Mouse (Mus musculus) embryo, embryonic 9.5 days (tissue): ENCODE measurements around the gene Pds5a.
A peak's percentile ranks its signal among the peaks of the same experiment; 100 is the strongest.
"Not testable (repeated sequence)": the region's sequence is repeated elsewhere in the genome, so short reads cannot be mapped to it uniquely, and the experiment has no call there.

Source experiments
- DNase-seq: peaks from one replicate; pipeline ENCODE4 v3.0.0-alpha.2; 2017; ENCODE audit errors: extremely low spot score

The Pds5a gene

DNA sequence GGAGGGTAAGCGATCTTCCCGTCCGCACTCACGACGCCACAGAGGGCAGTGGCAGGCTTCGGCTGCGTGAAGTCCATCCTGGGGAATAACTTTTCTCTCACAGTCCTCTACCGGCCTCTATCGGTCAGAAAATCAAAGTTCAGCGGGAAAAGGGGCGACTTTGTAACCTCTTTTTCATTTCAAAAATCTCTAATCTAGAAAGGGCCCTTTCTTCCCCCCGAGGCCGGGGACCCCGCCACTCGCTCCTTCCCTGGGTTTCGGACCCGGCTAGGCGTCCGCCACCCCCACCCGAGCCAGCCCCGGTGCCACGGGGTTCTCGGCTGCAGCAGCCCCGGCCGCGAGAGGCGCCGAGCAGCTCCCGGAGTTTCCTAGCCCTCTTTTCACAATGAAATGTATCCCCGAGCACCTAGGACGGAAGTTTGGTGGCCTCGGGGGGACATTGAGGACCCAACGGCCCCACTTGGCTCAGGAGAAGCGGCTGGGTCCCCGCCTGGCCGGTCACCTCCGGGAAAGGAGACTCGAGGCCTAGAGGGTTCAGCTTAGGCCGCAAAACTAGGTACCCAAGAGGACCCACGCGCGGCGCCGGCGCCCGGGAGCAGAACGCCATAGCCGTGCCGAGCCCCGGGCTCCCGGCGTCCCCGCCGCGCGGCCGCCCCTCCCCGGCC is 1.1 kb downstream of the Pds5a start:
- DNase-seq, result peak; percentile 81

DNA sequence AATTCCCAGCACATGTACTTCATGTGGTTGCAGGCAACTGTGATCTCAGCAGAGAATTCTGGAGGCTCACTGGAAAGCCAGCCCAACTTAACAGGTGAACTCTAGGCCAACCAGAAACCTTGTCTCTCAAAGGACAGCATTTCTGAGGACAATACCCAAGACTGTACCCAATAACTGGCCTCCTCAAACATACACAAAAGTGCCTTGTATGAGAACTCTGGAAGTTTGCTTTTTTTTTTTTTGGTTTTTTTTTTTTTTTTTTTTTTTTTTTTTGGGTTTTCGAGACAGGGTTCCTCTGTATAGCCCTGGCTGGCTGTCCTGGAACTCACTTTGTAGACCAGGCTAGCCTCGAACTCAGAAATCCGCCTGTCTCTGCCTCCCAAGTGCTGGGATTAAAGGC is 4.0 kb downstream of the Pds5a start:
- not testable (repeated sequence) for DNase-seq

DNA sequence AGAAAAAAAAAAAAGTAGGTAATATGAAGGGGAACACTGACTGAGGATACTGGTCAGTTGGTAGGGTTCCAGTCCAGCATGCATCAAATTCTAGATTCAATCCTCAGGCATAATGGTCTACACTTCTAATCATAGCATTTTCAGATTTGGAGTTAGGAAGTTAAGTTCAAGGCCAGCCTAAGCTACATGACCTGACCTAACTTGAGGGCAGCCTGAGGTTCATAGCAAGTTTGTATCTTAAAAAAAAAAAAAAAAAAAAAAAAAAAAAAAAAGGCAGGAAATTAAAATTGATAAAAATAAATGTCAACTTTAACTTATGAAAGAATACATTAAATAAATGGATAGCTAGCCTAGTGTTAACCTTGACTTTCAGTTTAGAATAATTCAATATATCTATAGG is 5.1 kb downstream of the Pds5a start:
- no peak for DNase-seq

DNA sequence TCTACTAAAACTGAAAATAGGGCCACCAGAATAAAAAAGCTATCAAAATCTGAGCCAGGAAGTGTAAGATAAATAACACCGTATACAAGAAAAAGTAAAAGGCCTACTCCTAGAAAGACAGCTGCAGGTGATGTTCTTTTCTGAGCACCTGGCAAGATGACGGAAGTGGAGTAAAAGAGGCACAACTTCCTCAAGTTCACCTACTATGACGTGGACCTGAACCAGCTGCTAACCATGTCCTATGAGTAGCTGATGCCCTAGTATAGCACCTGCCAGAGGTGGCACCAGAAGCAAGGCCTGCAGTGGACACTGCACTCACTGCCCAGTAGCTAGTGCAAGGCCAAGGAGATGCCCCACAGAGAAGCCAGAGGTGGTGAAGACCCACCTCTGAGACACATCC is 9.3 kb downstream of the Pds5a start:
- DNase-seq, result no peak

DNA sequence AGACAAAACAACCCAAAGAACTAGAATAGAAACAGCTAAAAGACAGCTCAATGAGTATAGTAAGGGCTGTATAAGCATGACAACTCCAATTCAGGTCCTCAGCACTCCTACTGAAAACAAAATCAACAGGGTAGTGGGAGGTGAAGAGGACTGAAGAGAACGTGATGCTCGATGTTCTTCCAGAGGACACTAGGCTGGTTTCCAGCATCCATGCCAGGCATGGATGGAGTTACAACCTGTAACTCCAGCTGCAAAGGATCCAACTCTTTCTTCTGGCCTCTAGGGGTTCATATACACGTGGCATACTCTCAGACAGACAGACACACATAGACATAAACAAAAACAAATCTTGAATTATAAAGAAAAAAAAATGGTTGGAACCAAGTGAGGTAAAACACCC is 11.3 kb downstream of the Pds5a start:
- no peak for DNase-seq

DNA sequence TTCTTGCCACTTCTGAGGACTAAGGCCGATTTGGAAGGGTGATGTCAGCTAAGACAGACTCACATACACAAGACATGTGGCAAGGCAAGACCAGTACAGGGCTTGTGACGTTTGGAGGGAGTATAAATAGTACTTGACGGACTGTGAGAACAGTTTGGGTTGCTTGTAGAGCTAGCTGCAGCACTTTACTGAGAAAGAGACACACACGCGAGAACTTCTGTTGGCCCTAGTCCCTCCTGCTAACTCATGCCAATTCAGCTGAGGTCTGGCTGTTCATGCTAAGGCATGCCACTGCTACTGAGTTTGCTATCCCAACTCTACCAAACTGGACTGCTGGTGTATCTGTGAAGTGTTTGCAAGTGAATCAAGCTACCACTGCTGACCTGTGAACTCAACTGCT is 19.2 kb downstream of the Pds5a start:
- DNase-seq, result no peak

DNA sequence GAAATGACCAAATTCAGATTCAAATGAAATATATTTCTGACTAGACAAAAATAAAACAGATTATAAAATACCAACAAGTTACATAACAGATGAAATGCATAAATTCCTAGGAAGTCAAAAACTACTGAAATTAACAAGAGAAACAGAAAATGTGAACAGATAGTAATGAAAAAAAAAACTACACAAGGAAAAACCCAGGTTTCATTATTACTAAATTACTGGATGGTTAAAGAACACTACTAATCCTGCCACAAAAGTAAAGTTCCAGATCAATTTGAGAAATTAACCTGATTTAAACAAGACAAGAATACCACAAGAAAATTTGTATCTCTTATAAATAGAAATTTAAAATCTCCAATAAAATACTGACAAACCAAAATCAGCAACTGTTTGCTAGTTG is 25.9 kb downstream of the Pds5a start:
- no peak for DNase-seq

DNA sequence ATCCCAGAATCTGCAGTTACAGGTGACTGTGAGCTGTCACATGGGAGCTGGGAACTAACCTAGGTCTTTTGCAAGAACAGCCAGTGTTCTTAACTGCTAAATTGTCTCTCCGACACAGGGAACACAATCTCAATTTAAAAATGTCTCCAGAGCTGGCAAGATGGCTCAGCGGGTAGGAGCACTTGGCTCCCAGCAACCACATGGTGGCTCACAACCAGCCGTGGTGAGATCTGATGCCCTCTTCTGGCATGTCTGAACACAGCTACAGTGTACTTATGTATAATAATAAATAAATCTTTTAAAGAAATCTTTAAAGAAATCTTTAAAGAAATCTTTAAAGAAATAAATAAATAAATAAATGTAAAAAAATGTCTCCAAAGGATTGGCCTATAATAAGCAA is 30.4 kb downstream of the Pds5a start:
- DNase-seq, result no peak

DNA sequence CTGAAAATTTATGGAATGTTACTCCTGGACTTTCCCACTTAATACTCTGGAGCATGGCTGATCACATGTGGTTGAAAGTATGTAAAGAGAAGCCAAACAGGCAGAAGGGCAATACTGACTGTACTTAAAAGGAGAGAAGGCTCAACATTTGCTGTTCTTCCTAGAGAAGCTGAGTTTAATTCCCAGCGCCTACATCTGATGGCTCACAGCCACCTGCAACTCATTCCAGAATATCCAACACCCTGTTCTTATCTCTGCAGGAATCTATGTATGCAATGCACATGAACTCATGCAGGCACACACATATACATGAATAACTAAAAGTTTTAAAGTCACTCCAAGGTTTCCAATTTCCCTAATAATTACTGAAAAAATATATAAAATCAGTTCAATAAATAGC is 32.7 kb downstream of the Pds5a start:
- no peak for DNase-seq

DNA sequence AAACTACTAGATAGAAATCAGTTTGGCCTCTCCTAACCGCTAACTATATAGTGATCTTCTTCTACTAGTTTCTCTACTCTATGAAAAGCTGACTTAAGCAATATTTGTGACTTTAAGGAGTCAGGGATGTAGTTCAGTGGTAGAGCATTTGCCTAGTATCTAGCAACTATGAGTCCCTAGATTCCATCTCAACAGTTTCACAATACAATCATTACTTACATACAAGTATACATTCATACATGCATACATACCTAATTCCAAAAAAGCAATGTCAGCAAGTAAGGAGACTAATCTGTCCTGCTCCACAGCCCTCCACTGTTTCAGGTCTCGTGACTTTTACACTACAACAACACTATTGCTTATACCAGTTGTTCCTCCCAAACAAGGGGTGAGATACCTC is 36.1 kb downstream of the Pds5a start:
- no peak for DNase-seq

DNA sequence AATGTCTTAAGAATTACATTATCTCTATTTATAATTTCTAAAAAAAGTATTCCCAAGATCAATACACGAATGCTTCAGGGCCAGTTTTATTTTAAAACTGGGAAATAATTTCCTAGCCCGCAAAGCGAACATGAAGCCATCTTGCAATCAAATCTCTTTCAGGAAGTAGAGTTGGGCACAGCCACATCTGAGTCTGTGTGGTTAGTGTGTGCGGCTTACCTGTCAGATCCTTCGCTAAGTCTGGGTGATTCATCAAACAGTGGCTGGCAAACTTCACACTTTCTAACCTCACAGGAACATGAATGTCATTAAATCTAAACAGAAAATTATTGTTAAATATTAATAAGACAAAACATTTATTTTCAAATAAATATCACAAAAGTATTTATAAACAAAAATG is 44.3 kb downstream of the Pds5a start:
- no peak for DNase-seq

DNA sequence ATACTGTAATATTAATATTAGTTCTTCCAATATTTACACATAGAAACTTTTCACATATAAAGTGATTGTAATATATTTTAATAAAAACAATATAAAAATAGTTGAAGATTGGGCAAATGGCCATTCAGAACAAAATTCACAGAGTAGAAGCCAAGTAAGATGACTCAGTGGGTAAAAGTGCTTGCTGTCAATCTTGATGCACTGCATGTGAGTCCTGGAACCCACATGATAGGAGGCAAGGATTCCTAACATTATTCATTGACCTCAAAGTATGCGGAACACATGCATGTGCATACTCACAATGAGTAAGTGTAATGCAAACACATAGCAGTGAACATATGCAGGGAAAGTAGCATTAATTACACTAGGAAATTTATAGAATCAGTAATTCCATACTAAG is 59.2 kb downstream of the Pds5a start:
- DNase-seq, result no peak

DNA sequence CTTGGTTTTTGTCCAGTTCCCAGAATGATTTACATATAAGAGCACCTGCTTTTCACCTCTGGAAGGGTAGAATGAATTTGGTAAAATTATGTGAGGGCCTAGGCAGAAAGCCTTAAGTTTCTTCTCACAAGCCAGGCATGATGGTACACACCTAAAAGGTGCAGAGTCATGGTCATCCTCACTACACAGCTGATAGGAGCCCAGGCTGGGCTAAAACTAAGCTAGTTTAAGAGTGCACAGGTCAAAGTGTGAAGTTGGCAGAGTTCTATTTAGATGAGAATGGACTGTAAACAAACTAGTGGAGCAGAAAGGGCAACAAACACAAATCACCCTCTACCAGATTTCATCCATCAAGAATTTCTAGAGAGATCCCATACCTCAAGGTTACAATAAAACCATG is 73.7 kb downstream of the Pds5a start:
- DNase-seq, result no peak

DNA sequence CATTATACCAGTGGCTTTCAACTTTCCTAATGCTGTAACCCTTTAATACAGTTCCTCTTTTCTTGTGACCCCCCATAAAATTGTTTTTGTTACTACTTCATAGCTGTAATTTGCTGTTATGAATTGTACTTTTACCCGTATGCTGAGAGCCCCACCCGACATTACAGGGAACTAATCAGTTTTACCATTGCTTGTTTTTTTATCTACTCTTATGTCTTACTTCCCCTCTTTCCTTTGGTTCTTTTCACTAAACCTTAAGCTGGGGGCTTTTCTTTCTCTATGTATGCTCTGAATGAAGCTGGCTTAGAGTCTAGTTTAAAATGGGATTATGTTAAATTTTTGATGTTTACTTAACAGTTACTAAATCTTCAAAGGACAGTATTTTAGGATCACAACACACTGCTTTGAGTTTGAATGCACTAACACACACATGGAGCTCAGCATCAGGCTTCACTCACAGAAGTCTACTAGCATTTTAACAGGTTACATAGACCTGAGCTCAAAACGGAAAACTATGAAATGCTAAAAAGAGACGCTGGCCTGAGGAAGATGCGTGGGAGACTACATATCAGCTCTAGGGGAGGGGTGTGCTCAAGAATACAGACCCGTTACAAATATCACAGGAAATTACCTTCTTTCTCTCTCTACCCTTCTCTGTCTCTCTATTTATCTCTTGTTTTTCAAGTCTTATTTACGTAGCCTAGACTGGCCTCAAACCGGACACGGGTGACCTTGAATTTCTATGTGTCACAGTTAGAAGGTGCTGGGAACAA is 84.7 kb downstream of the Pds5a start:
- DNase-seq, result no peak

DNA sequence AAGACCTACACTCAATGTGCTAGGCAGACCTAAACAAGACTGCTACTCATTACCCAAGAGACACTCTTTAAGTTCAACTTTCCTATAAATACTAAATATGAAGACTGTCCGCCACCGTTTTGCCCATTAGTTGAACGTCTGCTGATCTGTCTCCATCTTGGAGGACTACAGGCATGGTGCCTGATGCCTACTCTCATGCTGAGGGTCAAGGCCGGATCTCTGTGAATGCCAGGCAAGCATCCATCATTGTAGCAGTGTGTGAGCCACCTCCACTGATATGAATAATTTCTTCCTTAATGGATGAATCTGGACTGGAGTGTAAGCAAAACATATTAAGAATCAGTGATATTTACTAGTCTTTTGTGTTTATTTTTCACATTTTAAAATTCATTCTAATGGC is 87.5 kb downstream of the Pds5a start:
- no peak for DNase-seq

DNA sequence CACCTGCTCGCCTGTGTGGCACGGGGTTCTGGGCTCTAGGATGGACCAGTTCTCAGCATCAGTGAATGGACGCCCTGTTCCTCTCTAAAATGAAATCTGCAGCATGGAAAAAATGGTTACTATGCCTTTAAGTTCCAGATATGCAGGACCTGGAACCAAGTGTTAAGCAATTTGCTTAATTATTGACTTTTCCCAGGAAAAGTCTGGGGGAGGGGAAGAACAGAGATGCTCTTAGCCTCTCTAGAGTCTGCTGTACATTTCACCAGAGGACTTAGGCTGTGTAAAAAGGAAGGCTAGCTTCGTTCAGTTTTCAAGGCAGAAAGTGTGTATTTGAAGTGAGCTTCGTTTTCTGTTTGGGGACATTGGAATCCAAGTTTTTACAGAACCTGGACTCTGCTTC is 88.3 kb downstream of the Pds5a start:
- no peak for DNase-seq

DNA sequence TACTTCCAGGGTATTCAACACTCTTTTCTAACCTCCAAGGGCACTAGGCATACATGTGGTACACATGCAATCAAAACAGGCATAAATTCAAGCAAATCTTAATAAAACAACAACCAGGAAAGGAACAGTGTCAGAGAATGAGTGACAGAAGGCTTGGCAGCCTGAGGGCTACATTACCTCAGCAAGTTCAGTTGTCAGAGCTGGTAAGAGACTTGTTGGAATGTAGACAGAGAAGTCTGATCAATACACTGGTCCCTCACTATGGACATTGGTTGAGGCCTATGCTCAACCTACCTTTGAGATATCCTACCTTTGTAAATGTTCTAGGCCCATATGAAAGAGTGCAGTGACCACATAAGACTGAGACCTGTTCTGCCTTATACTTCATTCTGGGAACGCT is 91.3 kb downstream of the Pds5a start:
- no peak for DNase-seq

DNA sequence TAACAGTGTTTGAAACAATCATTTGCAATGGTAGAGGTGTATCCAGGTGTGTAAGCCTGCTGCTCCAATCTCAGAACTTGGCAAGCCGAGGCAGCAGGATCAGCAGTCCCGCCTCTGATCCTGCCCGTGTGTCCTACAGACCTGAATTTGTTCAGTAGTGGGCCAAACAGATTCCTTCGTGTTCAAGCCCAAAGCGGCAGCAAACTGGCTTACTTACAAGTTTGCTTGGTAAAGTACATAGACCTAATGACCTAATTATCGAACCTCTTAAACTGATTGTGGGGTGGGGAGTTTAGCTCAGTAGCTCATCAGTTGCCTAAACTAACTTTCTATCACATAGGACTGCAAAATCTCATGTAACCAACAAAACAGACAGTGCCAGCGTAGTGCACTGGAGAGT is 98.4 kb downstream of the Pds5a start:
- no peak for DNase-seq

DNA sequence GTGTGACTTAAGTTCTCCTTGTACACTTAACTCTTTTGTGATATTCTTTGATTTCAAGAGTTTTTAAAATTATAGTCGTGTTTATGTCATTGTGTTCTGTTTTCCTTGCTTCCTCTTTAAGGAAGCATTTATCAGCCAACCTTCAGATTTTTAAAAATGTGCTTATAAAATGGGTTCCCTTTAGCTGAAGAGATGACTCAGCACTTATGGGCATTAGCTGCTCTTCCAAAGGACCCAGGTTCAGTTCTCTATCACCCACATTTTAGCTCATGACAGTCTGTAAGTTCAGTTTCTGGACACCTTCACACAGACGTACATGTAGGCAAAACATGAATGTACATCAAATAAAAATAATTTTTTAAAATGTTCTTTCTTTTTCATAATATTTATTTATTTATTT is 105.7 kb downstream of the Pds5a start:
- no peak for DNase-seq

DNA sequence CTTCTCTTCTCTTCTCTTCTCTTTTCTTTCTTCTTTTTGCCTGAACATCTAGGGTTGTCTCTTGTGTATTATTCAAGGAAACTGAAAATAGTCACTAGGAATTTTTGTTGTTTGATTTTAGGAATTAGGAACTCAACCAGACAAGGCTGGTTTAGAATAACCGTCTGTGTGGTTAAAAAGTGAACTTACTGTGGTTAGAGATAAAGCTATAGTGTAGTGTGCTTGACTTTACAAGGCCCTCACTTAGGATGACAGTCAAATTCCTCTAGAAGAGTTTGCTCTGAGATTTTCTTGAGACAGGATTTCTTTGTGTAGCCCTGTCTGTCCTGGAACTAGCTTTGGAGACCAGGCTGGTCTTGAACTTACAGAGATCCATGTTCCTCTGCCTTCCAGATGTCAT is 107.9 kb downstream of the Pds5a start:
- DNase-seq, result no peak

DNA sequence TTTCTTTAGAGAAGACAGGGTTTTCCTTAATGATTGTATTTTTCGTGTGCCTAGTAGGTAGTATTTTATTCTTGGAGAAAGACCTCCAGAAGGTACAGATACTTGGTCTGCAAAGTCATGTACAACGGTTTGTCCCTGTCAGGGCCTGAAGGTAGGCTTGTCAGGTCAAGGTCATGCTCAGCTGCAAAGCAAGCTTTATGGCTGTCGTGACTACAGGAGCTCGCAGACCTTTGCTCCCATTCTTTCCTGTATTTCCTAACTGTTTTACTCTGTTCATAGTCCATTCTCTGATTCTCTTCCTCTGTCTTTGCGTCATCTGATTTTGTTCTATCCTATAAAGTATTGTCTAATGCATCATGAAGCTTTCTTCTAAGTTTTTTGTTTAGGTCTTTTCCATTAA is 111.8 kb downstream of the Pds5a start:
- DNase-seq, result no peak

DNA sequence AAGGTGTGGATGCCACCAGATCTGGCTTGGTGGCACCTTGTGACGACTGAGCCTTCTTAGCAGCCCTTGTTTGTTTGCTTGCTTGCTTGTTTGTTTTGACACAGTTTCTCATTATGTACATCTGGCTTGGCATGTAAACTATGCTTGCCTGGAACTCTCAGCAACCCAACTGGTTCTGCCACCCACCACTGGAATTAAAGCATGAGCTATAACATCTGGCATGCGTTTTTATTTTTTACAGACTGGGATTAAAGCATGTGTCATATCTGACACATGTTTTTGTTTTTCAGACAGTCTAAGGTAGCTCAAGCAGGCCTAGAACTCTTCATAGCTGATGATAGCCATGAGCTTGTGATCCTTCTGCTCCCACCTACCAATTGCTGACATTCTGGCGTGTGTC is 119.5 kb downstream of the Pds5a start:
- no peak for DNase-seq

DNA sequence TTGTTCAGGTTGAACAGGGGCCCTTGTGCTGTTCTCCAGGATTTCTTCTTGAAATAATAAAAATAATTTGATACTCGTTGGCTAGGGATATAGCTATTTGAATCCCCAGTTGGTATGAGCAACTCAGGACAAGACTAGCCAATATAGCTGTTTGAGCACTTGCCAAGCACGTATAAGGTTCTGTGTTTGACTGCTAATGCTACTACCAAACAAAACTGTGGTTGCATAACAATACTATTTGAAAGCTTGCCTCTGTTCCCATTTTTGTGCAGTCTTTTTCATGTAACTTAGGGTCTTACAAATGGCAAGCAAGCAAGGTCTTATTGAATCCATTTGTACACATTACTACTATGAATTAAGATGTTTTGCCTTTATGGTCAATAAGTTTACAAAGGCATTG is 122.2 kb downstream of the Pds5a start:
- DNase-seq, result no peak

DNA sequence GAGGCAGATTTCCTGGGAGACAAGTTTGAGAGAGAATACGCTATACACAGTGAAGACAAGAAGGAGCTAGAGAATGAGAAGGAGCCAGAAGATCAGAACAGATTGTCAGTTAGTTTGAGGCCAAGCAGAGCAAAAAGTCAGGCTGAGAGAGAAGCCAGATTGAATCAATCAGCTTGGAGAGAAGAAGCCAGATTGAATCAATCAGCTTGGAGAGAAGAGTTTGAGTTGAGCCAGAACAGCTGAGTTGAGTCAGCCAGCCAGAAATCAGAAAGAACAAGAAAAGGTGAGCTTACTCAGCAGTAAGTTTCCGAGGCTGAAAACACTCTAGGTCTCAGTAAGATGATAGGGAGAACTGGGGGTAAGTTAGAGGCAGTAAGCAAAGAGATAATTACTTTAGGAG is 123.2 kb downstream of the Pds5a start:
- no peak for DNase-seq
